Mouse (Mus musculus): Measurements from ENCODE around the gene Slc6a6.

Gene Slc6a6

DNA sequence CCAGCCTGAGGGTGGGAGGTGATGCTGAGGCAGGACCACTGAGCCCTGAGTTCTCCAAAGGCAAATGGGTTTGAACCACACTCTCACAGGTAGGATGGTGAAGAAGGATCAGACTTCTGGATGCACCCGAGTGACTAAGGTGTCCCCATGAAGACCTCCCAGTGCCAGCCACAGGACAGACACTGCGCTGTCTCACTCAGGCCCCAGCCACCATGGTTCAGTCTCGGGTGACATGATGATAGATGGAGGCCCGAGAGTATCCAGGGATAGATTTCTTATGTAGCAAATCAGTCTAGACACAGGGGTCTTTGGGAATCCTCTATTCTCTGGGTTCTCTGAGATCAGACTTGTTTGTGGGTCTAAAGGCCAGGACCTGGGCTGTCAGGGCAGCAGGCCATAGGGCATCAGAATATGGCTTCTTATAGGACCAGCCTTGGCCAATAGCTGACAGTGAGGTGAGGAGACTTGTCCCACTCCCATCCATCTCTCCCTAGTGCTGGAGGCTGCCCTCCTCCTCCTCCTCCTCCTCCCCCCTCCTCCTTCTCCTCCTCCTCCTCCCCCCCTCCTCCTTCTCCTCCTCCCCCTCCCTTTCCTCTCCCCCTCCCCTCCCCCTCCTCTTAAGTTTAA is 36.8 kb downstream of the Slc6a6 start:
- DNase-seq (ENCODE audit: low spot score) = no peak

DNA sequence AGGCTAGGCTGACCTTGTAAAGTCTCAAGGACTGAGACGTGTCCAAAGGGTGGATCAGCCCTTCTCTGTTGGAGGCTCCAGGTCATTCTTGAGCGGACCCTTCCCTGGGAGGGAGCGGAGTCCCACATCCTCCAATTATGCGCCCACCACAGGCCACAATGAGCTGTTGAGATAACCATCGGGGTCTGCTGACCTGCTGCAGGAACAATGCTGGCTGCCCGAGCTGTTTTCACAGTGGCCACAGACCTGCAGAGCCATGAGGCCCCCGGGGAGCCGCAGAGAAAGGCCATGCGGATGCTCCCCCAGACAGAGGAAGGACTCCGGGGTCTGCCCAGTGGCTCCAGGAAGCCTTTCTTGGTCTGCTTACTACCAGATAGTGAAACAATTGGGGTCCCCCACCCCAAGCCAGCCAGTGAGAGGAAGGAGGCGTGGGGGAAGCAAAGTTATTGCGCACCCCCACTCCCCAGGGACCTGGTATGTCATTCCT is 37.4 kb downstream of the Slc6a6 start:
- no peak for DNase-seq (ENCODE audit: low spot score)

DNA sequence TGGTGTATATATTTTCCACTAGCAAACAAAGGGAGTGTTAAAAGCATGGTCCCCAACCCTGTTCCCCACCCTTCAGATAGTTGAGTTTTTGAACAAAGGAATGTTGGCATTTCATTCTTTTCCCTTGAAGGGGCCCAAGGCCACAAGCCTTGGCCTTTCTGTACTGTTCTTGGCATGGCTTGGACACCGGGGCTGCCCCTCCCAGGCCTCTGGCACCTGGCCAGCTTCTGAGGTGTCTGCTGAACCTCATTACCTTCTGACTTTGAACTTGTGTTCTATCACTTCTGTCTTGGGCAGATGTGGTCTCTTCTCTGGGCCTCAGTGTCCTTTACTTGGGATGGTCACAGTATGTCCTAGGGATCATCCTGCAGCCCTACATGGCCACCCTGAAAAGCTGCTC is 43.5 kb downstream of the Slc6a6 start:
- DNase-seq (ENCODE audit: low spot score) = no peak

- DNase-seq (ENCODE audit: low spot score) = no peak
Measured at GRCm38 (mm10) chr6:91728939-91729619, 45.2 kb downstream of the Slc6a6 start.

GRCm38 (mm10) chr6:91729677-91730127 is 45.8 kb downstream of the Slc6a6 start:
- DNase-seq (ENCODE audit: low spot score) = peak; percentile 73

DNA sequence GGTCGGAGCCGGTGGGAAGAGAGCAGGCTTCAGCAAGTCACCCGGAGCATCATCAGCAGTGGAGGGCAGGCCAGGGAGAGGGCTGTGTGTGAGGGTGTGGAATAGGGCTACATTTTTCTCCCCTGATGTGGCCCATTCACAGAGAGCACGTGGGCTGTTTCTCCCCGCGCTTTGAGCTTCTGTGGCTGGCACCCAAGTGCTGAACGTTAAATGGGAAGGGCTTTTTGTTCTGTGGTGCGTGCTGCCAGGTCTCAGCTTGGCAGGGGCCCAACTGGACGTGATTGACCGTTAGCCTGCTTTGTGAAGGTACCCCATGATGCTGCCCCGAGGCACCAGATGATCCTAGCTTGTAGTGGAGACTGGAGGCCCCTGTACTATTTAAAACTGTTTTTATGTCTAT is 48.3 kb downstream of the Slc6a6 start:
- peak; percentile 48 for DNase-seq (ENCODE audit: low spot score)

DNA sequence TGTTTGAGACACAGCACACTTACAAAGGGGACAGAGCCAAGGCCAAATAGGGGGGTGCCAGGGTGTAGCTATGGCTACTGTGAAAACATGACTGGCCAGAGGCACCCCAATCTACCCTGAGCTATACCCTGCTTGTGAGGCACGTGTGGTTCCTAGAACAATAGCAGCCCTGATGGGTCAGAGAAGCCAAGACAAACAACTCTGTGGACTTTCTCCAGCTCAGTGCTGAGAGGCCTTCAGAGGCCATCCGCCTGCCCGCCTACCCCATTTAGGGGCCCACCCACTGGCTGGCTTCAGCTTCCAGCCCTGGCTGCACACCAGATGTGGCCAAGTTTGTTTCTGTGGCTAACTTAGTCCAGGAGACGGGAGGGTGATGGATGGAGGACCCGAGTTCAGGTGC is 52.6 kb downstream of the Slc6a6 start:
- DNase-seq (ENCODE audit: low spot score) = peak; percentile 51

GRCm38 (mm10) chr6:91737451-91737850 is 53.6 kb downstream of the Slc6a6 start:
- no peak for DNase-seq (ENCODE audit: low spot score)

- DNase-seq (ENCODE audit: low spot score) = peak; percentile 41
Measured at GRCm38 (mm10) chr6:91738058-91738457, 54.2 kb downstream of the Slc6a6 start.

DNA sequence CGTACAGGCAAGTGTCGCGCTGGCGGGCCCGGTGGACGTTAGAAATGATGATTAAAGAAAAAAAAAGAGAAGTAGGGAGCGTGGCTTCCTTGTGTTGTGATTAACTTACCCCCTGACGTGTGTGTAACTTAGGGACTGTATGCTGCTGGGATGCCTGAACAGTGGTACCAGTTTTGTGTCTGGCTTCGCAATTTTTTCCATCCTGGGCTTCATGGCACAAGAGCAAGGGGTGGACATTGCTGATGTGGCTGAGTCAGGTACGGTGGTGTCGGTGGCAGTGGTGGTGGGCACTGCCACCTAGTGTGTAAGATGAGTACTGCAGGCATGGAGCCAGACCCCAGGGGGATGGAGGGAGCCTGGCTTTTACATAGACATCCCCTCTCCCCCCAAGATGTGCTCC is 57.2 kb downstream of the Slc6a6 start:
- DNase-seq (ENCODE audit: low spot score) = peak; percentile 61

DNA sequence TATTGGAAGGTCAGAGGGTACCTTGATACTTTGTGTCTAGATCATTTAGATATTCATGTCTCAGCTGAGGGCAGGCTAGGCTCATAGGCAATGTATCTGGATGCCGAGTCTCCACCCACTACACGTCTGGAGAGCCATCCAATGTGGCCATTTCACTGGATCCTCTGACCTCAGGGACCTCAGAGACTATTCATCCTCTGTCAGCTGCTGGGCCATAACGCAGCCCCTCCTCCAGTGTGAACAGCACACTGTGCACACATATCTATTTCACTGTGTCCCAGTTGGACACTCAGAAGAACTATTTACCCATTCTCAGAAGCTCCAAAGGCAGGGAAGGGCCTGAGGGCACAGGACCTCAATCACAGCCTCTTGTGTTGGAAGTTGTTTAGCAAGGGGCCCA is 58.6 kb downstream of the Slc6a6 start:
- DNase-seq (ENCODE audit: low spot score) = no peak

GRCm38 (mm10) chr6:91742995-91743394 is 59.1 kb downstream of the Slc6a6 start:
- no peak for DNase-seq (ENCODE audit: low spot score)

GRCm38 (mm10) chr6:91743886-91744285 is 60.0 kb downstream of the Slc6a6 start:
- DNase-seq (ENCODE audit: low spot score) = no peak

GRCm38 (mm10) chr6:91745246-91745645 is 61.4 kb downstream of the Slc6a6 start:
- no peak for DNase-seq (ENCODE audit: low spot score)

DNA sequence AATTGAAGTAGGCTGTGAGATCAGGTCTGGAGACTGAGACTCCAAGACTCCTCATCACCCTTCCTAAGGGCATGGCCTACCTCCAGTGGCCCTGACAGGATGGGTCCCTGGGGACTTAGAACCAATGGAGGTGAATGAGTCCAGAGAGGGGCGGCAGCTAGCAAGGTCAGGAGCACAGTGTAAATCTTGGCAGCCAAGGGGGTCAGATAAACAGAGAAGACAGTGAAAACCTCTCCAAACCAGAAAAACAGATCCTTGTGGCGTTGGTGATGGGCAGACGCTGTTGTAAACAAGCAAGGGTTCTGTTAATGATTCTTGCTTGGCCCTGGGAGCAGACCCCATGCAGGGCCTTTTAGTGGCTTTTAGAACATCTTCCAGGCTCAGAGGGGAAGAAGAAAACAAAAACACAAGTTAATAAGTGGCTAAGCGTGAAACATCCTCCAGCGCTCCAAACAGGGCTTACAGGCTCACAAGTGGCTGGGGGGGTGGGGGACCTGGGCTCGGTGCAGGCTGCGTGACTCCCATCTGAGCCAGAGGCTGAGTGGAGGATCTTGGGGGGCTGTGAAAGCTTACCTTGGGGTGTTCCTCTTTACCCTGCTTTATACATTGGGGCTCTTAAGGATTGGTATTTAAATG is 62.2 kb downstream of the Slc6a6 start:
- no peak for DNase-seq (ENCODE audit: low spot score)

- DNase-seq (ENCODE audit: low spot score) = no peak
Measured at GRCm38 (mm10) chr6:91746776-91747175, 62.9 kb downstream of the Slc6a6 start.

DNA sequence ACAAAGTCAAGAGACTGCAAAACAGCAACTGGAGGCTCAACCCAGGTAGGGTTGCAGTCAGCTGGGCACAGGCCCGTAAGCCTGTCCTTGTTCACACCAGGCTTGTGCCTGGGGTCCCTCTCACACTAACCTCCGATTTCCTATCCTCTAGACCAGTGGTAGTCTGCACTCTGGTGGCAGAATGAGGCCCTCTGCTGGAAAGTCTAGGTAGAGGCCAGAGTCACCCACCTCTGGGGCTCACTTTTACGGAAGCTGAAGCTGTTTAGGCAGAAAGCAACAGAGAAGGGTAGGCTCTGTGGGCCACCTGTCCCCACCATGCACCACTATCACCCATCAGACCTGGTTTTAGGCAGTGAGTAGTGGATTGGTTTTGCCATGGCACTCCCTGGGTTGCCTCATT is 67.1 kb downstream of the Slc6a6 start:
- no peak for DNase-seq (ENCODE audit: low spot score)

DNA sequence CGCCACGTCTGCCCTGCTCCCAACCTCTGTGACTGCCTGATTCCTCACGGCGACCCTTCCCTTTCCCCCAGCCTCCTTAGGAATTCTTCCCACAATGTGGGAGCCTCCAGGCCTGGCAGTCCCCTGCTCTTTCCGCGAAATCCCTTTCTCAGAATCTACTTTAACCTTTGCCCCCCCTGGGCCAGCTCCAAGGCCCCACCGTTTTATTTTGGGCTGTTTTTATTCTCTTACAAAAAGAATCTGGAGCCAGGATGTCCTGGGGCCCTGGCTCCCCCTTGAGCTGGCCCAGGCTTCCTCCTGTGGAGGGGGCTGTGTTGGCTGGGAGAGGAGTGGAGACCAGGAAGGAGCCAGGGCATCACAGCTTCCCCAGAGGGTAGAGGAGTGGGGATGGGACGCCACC is 69.0 kb downstream of the Slc6a6 start:
- DNase-seq (ENCODE audit: low spot score) = no peak

DNA sequence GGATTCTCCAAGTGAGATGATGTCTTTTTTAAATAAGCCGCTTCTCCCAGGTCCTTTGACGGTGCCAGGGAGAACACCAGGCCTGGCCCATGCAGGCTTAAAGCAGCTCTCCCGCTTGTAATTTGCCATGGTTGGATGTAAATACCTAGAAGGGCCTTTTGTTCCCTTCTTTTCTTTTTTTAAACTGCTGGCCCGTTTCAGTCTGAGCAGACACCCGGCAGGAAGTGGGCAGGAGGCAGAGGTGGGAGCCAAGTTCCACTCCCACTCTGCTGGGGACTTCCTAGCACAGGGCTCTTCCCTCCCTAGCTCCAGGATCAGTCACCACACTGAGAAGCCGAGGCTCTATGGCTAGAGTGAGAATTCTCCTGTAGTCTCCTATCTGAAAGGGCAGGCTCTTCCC is 70.2 kb downstream of the Slc6a6 start:
- no peak for DNase-seq (ENCODE audit: low spot score)

DNA sequence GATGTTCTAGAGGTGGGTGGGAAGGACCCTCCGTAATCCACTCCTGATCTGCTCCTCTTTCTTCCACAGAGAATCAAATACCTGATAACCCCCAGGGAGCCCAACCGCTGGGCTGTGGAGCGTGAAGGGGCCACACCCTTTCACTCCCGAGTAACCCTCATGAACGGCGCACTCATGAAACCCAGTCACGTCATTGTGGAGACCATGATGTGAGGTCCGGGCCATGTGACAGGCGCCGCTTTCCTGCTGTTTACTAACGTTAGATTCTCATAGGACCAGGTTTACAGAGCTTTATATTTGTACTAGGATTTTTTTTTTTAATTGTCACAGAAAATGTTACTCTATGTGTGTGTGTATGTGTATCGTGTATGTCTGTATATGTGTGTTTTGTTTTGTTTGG is 71.0 kb downstream of the Slc6a6 start:
- no peak for DNase-seq (ENCODE audit: low spot score)

- no peak for DNase-seq (ENCODE audit: low spot score)
Measured at GRCm38 (mm10) chr6:91762051-91762742, 78.3 kb downstream of the Slc6a6 start.

GRCm38 (mm10) chr6:91767550-91767949 is 83.7 kb downstream of the Slc6a6 start:
- no peak for DNase-seq (ENCODE audit: low spot score)

- no peak for DNase-seq (ENCODE audit: low spot score)
Measured at GRCm38 (mm10) chr6:91773951-91774350, 90.1 kb downstream of the Slc6a6 start.

All from urinary bladder, postnatal 14 days (tissue).